Mouse (Mus musculus) ES-Bruce4 (cell line): ENCODE results near the gene Tnfrsf9. TPM values are rescaled to one million over a fixed set of nuclear protein-coding genes. Genes with fewer than 3 reads are reported as not detected.

Experiments used
- H3K27ac ChIP-seq: 2 replicates; pipeline ENCODE4 v1.5.1; 2012; ENCODE audit warnings: low read length, inconsistent platforms; ENCODE audit not compliant: insufficient read depth
- H3K27me3 ChIP-seq: 2 replicates; pipeline ENCODE4 v1.6.1; 2012; ENCODE audit warnings: mild to moderate bottlenecking, low read length, inconsistent platforms; ENCODE audit not compliant: control insufficient read depth, poor library complexity, insufficient read depth, severe bottlenecking
- H3K36me3 ChIP-seq: 2 replicates; pipeline ENCODE4 v1.6.1; 2012; ENCODE audit warnings: inconsistent platforms, mild to moderate bottlenecking, low read length, moderate library complexity; ENCODE audit not compliant: control insufficient read depth, poor library complexity, insufficient read depth, severe bottlenecking
- H3K4me1 ChIP-seq: one replicate; pipeline ENCODE4 v1.8.1; 2011; ENCODE audit warnings: low read length; ENCODE audit not compliant: control insufficient read depth, insufficient read depth
- H3K4me3 ChIP-seq: 2 replicates; pipeline ENCODE4 v1.5.1; 2011; ENCODE audit warnings: low read depth, mild to moderate bottlenecking, low read length
- H3K9ac ChIP-seq: 2 replicates; pipeline ENCODE4 v1.6.1; 2012; ENCODE audit warnings: low read depth, mild to moderate bottlenecking, inconsistent platforms; ENCODE audit not compliant: poor library complexity, severe bottlenecking
- H3K9me3 ChIP-seq: replicated peaks from 2 replicates; pipeline ENCODE4 v1.6.1; 2012; ENCODE audit warnings: mild to moderate bottlenecking, low read length, inconsistent platforms; ENCODE audit not compliant: control insufficient read depth, poor library complexity, insufficient read depth, severe bottlenecking
- CTCF ChIP-seq: IDR thresholded peaks from one replicate; pipeline ENCODE4 v1.8.1; 2011; ENCODE audit warnings: low read depth, low read length
- EP300 ChIP-seq: IDR thresholded peaks from 2 replicates; pipeline ENCODE4 v1.6.1; 2011; ENCODE audit warnings: low read depth, low read length; ENCODE audit not compliant: insufficient read depth
- POLR2A ChIP-seq: IDR thresholded peaks from one replicate; pipeline ENCODE4 v1.8.1; 2011; ENCODE audit warnings: low read length; ENCODE audit not compliant: insufficient read depth
- polyA plus RNA-seq: library from polyadenylated mRNA; stranded (reverse); fragments of >200 nt; gene quantifications from 2 replicates; pipeline ENCODE4 v1.2.4, GENCODE M21; 2011; ENCODE audit warnings: low read depth; ENCODE audit not compliant: missing spikeins, insufficient read depth, insufficient read length

Gene Tnfrsf9
- polyA plus RNA-seq, 1 experiment, result 1.6 TPM

DNA sequence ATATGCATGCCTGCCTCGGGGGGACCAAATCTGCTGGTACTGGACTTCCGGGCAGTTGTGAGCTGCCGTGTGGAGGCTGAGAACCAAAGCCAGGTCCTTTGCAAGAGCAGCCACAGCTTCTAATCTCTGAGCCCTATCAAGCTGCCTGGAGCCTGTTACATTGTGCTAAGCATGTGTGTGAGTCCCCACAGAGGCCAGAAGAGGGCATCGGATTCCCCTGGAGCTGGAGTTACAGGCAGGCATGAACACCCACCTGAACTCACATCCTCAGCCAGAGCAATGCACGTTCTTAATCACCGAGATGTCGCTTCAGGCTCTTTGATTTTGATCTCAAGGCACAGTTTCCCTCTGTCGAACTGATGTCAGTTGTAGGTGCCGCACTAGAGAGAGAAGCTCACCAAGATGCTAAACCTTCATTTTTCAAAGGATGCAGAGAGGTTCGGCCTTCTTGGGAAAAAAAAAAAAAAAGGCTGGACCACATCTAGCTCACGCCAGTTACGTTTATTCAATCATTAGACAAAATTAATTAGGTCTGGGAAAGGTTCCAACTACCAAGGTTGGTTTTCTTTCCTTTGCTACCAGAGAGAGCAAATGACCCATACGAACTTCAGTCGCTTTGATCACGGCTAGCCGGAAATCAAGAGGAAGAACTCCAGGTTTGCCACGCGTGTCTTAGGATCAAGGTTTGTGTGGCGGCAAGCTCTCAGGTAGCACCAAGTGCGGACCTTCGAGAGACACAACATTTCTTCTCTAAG, 64.0 kb downstream of the Tnfrsf9 start:
- Histone ChIP-seq H3K4me3 (no peak overlapping the region), H3K27ac (no peak overlapping the region), H3K27me3 (no peaks in the 10 kb centered on the region), H3K4me1 (no peaks in the 10 kb centered on the region), H3K36me3 (no peaks in the 10 kb centered on the region), H3K9ac (no peak overlapping the region), H3K9me3 (no peaks in the 10 kb centered on the region)
- TF ChIP-seq EP300 (no peak), CTCF (peak; percentile 47)

DNA sequence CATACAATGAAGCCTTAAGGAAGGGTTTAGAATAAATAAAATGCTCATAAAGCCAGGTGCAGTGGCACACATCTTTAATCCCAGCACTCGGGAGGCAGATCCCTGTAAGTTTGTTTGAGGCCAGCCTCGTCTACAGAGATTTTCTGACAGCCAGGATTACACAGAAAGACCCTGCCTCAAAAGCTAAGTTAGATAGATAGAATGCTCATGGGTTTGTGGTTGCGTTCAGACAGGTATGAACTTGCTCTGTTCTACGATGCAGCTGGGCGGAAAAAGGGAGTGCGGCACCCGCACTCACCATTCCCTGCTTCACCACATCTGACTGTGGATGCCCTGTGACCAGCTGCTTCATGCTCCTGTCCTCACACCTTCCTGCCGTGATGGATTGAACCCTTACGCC, 65.1 kb downstream of the Tnfrsf9 start:
- no peaks in the 10 kb centered on the region for H3K4me1 ChIP-seq
- no peaks in the 10 kb centered on the region for H3K9me3 ChIP-seq
- H3K4me3 ChIP-seq, result no peak overlapping the region
- no peaks in the 10 kb centered on the region for H3K36me3 ChIP-seq
- no peak overlapping the region for H3K9ac ChIP-seq
- H3K27ac ChIP-seq, result no peak overlapping the region
- no peaks in the 10 kb centered on the region for H3K27me3 ChIP-seq
- TF ChIP-seq CTCF (no peak), EP300 (no peak), POLR2A (no peak)

DNA sequence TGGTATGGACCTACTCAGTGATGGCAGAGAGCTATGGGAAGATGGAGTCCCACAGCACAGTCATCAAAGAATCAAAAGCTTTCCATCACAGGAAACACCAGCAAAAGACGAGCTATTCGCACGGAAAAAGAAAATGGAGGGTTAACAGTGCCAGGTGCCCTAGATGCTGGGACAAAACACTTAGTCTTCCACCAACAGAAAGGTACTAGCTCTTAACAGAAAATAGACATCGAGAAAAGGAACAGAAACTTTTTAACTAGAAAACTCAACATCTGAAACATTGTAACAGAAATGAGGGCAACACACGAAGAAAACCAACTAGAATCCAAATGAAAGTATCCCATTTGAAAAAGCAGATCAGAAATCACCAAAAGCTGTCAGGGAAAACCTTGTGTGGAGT, 65.8 kb downstream of the Tnfrsf9 start:
- TF ChIP-seq POLR2A (no peak), EP300 (no peak), CTCF (no peak)
- no peak overlapping the region for H3K9ac ChIP-seq
- H3K27me3 ChIP-seq, result no peaks in the 10 kb centered on the region
- H3K4me1 ChIP-seq, result no peaks in the 10 kb centered on the region
- no peak overlapping the region for H3K27ac ChIP-seq
- no peaks in the 10 kb centered on the region for H3K36me3 ChIP-seq
- no peaks in the 10 kb centered on the region for H3K9me3 ChIP-seq
- no peak overlapping the region for H3K4me3 ChIP-seq

DNA sequence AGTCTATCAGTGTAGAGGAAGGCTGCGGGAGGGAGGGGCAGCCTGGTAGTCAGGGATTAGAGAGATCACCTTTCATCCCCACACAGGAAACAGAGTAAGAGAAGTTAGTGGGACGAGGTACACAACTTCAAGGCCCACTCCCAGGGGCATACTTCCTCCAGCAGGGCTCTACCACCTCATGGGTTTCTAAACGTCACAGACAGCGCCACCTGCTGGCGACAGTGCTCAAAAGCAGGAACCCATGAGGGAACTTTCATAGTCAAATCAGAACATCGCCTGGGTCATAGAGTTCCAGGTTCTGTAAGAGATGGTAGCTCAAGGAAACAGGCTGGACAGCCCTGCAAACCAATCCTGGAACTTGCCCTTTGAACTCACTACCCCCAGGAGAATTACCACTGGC, 75.8 kb downstream of the Tnfrsf9 start:
- Histone ChIP-seq H3K4me1 (no peaks in the 10 kb centered on the region), H3K4me3 (no peak overlapping the region), H3K36me3 (no peaks in the 10 kb centered on the region), H3K27ac (no peak overlapping the region), H3K9me3 (no peaks in the 10 kb centered on the region), H3K9ac (no peak overlapping the region), H3K27me3 (no peaks in the 10 kb centered on the region)
- TF ChIP-seq CTCF, result peak; percentile 81
- no peak for TF ChIP-seq POLR2A

Other genes starting within 250 kb of the Tnfrsf9 start
- 44.2 and 44.3 TPM in 2 replicates for gene Errfi1, start 60.6 kb upstream of the Tnfrsf9 start, polyA plus RNA-seq
- gene Park7, start 125 bp upstream of the Tnfrsf9 start, polyA plus RNA-seq, result 210 and 215 TPM in 2 replicates
- gene Uts2, start 82.5 kb downstream of the Tnfrsf9 start, polyA plus RNA-seq, result not detected in 2 replicates
- 11.9 and 14.1 TPM in 2 replicates for gene Per3, start 130.1 kb downstream of the Tnfrsf9 start, polyA plus RNA-seq
- gene Vamp3, start 143.4 kb downstream of the Tnfrsf9 start, polyA plus RNA-seq, result 68.2 and 77.0 TPM in 2 replicates
- not detected in 2 replicates for gene Gm13090, start 175.0 kb downstream of the Tnfrsf9 start, polyA plus RNA-seq